Mouse (Mus musculus) activated CD4-positive, CD25-positive, alpha-beta regulatory T cell (primary cell): ENCODE measurements around the gene Evi5l. TPM values are rescaled to one million over a fixed set of nuclear protein-coding genes. Genes with fewer than 3 reads are reported as not detected.

Source experiments
- polyA plus RNA-seq, 2 experiments: library from polyadenylated mRNA; unstranded; fragments of 100-300 nt; shearing (Covaris generic); gene quantifications; one replicate each; pipeline ENCODE4 v1.2.1; 2017

Gene Evi5l
- polyA plus RNA-seq: 10 to 100 TPM; 12.9 to 14.8 TPM

DNA sequence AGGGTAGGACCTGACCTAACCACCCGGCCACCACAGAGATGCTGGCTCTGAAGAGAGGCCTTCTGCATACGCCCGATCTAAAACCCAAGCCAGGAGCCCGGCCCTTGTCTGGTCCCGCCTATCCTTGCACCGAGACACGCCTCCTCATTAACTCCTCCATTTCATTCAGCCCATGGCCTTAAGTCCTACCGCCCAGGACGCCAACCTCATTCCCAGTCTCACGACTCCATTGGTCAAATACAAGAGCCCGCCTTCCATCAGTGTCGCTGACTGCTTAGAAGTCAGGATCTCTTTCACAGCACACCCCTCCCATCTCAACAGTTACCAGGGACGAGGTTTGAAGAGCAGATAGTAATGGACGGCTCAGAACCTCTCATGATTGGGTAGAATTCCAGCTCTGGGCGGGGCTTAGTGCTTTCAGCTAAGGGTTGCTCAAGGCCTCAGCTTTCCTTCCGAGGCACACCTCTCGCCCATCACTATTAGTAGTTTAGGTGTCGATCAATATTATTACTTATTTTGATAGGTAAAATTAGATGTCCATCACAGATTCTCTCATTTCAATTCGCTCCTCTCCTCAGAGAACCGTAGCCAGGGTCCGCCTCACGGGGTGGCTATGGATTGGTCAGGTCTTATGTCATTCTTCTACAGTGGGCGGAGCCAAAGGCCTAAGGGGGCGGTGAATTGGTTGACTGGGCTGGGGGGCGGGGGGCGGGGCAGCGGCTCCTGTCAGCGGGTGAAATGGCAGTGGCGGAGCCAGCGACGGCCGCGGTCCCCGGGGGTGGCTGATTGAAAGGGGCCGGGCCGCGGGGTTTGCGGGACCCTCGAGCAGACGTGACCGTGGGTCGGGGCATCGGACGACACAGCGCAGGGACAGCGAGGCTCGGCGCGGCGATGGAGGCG lies at the start of gene Evi5l:
Evi5l (plus strand) TSS at position 716 of the 900 bp plus-strand sequence.

GRCm38 (mm10) chr8:4133798-4134197 lies 32.6 kb upstream of the Evi5l start, which contains the start of gene Cd209g:
Cd209g (plus strand) TSS chr8:4134098.

DNA sequence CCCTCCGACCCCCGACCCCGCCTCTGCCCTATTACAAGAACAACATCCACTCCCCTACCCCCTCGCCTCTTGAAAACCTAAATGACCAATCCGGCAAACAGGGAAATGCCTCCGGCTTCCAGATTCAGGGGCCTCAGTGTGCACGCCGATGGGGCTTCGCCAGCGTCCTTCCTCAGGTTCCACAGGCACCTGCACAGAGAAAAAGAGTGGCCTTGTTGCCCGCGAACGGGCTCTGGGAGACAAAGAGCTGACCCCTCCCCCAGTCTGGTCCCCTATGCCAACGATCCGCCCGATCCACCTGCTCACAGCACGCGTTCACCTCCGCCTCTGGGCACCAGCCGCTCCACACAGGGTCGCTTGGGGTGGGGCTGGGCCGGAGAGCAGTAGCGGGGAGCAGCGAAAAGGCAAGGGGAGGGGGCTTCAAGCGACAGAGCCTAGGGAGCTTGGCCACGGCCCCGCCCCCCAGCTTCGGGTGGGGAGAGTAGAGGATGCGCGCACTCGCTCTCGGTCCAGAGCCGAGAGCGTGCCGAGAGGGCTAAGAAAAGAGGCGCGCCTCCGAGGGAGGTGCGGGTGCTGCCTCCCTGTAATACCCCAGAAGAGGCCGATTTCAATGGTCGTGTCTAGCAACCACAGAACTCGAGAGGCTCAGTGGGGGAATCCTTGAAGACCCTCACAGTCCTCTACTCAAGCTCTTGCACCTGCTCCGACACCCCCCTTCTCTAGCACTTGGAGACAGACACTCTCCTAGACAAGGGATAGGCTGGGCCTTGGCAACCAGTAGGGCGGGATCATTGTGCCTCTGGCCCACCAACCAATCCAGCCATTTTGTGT lies 50.6 kb downstream of the Evi5l start, which contains the start of gene Prr36:
Prr36 (minus strand) TSS at position 669 of the 831 bp plus-strand sequence.

DNA sequence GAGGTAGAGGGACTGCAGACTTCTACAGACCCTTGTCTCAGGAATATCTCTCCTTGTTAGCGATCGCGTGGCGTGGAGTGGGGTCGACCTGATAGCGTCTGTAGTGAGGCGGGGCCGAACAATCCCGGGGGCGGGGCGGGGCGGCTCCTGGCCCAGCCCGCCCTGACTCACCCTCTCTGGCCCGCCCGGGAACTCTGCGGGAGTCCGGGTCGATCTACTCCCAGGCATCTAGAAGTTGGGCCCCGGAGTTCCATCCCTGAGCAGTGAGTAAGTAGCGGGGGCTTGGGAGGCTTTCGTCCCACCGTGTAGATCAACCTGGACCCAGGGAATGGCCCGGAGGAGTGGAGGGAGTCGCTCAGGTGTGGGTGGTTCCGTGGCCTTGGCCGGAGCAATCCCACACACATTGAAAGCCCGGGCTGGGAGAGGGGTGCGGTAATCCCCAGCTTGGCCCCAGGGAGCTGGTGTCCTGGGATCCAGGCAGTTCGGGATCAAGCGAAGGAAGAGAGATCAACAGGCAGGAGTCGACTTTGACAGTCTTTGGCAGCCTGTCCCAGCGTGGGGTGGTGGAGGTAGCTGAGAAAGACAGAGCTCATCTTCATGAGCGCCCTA lies 60.5 kb downstream of the Evi5l start, which contains the start of gene Lrrc8e:
Lrrc8e (plus strand) TSS at position 89 of the 609 bp plus-strand sequence.

GRCm38 (mm10) chr8:4238434-4239192 lies 72.2 kb downstream of the Evi5l start, which contains the start of the genes Map2k7 and Gm49320:
Map2k7 (plus strand) TSS chr8:4238740.
Gm49320 (plus strand) TSS chr8:4238865.

GRCm38 (mm10) chr8:4247951-4248540 lies 81.7 kb downstream of the Evi5l start, which contains the start of gene Tgfbr3l:
Tgfbr3l (plus strand) TSS chr8:4248214.

DNA sequence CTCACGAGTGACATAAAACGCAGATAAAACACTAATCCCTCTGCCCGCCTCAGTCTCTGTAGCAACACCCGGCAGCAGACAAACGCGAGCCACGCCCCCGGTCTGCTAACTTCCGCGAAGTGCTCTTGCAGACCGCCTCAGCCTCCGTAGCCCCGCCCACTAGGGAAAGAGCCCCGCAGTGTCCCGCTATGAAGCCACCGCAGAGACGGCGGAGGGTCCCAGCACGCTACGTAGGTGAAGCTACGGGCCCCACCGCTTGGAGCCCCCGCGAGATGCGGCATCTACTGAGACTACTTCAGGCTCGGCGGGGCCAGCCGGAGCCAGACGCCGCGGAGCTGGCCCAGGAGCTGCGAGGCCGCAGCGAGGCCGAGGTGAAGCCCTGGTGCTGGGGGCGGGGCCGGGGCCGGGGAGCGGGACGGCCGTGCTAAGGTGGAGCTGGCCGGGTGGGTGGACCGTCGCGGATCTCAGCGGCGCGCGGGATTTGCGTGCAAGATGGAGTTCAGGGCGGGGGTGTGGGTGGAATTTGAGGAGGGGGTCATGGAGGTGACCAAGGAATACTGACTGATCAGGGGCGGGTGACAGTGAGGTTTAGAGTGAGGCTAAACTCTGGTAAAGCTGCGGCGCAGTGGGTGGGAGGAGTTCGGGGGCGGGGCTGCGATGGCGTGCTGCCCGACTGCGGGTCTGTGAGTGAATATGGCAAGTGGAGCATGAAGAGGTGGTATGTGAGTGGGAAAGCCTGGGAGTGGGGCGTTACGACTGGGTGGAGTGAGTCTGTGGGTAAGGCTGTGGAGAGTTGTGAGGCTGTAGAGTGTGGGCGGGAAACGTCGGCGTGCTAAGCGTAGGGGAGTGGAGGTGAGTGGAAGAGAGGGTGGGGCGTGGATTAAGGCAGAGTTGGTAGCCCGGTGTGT lies 86.8 kb downstream of the Evi5l start, which contains the start of gene Snapc2:
Snapc2 (plus strand) TSS at position 147 of the 908 bp plus-strand sequence.

DNA sequence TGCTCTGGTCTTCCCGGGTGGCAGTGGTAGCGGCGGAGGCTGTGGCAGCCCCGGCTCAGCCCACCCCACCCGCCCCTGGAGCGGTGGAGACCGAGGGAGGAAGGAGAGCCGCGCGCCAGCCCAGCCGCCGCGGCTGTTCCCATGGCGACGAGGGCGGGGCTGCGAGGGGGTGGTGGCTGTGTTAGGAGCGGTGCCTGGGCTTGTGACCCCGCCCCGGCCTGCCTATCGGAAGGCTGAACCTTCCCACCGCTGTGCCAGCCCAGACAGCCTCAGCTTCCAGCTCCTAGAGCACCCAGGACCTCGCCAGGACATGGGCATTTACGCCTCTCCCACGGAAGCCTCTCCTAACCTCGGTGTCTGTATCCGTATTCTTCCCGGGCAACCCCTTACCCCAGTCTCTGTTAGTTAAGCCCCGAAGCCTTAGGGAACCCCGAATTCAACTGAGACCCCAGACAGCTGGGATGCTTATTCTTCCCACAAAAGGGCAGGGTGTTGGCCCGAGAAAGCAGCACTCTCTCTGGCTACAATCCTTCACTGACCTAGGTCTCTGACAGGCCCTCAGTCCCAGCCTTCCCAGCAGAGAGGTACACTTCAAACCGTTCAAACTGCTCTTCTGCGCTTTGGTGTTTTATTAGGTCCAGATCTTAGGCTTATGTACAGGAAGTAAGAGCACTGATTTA lies 92.9 kb downstream of the Evi5l start, which contains the start of gene Ctxn1:
Ctxn1 (minus strand) TSS at position 150 of the 680 bp plus-strand sequence.

Other genes with a start within 250 kb of the Evi5l start
- 10 to 100 TPM in 1 of 2 experiments, under 1 TPM in 1; 0.23 to 22.9 TPM for gene Cd209b, start 239.7 kb upstream of the Evi5l start, polyA plus RNA-seq
- gene Cd209c, start 211.8 kb upstream of the Evi5l start, polyA plus RNA-seq: under 1 TPM; 0.26 to 0.47 TPM
- under 1 TPM in 1 of 2 experiments, not detected in 1; 0.36 TPM for gene Cd209f, start 60.7 kb upstream of the Evi5l start, polyA plus RNA-seq
- gene Cd209g, start 32.5 kb upstream of the Evi5l start, polyA plus RNA-seq: under 1 TPM in 1 of 2 experiments, not detected in 1; 0.55 TPM
- under 1 TPM; 0.05 to 0.20 TPM for gene Prr36, start 50.9 kb downstream of the Evi5l start, polyA plus RNA-seq
- under 1 TPM; 0.04 to 0.50 TPM for gene Lrrc8e, start 60.3 kb downstream of the Evi5l start, polyA plus RNA-seq
- 10 to 100 TPM; 61.6 to 75.3 TPM for gene Map2k7, start 72.2 kb downstream of the Evi5l start, polyA plus RNA-seq
- 1 to 10 TPM in 1 of 2 experiments, under 1 TPM in 1; 0.52 to 2.1 TPM for gene Gm49320, start 72.3 kb downstream of the Evi5l start, polyA plus RNA-seq
- gene Tgfbr3l, start 81.6 kb downstream of the Evi5l start, polyA plus RNA-seq: 1 to 10 TPM; 4.8 to 6.7 TPM
- 10 to 100 TPM; 27.7 to 30.0 TPM for gene Snapc2, start 86.5 kb downstream of the Evi5l start, polyA plus RNA-seq
- under 1 TPM; 0.57 to 0.76 TPM for gene Ctxn1, start 92.7 kb downstream of the Evi5l start, polyA plus RNA-seq
- gene Timm44, start 109.3 kb downstream of the Evi5l start, polyA plus RNA-seq: 10 to 100 TPM; 43.6 to 50.8 TPM
- 10 to 100 TPM in 1 of 2 experiments, 1 to 10 TPM in 1; 9.7 to 11.6 TPM for gene Ccl25, start 158.6 kb downstream of the Evi5l start, polyA plus RNA-seq
- gene Elavl1, start 158.8 kb downstream of the Evi5l start, polyA plus RNA-seq: 100 to 1,000 TPM; 177 to 203 TPM